Mouse (Mus musculus): Measurements from ENCODE around the gene Gm9833.

GRCm38 (mm10) chr3:10126036-10126435 is 38.1 kb downstream of the Gm9833 start:
- TF ChIP-seq CTCF (IDR thresholded peaks at IDR 0.05) (no peak), EP300 (IDR thresholded peaks at IDR 0.05) (no peak)
